Mouse (Mus musculus): Measurements from ENCODE around the gene Yif1b.
"Not testable (repeated sequence)": the region's sequence is repeated elsewhere in the genome, so short reads cannot be mapped to it uniquely, and the experiment has no call there.

The Yif1b gene

GRCm38 (mm10) chr7:29238019-29238967 is at the start of gene Yif1b:
Gene Yif1b (plus strand): TSS chr7:29238329.
- peak; percentile 98 to 99 for DNase-seq (ENCODE audit: low spot score in 2 of 2)

DNA sequence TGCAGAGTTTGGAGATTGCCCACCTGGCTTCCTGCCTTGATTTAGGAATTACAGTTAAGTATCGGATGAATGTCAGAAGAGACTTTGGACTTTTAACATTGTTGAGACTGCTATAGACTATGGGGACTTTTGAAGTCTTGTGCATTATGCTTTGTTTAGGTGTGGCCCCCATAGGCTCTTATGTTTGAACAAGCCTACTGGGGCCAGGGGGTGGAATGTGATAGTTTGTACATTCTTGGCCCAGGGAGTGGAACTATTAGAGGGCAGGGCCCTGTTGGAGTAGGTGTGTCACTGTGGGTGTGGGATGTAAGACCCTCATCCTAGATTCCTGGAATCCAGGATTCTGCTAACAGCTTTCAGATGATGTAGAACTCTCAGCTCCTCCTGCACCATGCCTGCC is 43.9 kb upstream of the Yif1b start:
- not testable (repeated sequence) for DNase-seq (ENCODE audit: low spot score in 2 of 2)

DNA sequence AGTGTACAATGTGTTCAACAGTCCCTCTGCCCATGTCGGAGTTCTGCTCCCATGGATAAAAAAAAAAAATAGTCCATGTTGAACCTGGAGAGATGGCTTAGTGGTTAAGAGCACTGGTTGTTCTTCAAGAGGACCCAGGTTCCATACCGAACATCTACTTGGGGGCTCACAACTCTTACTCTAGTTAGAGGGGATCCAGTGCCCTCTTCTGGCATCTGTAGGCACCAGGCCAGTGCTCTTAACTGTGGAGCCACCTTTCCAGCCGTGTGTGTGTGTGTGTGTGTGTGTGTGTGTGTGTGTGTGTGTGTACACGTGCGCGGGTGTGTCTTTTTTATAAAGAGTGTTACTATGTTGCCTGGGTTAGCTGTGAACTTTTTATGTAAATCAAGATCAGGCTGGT is 35.6 kb upstream of the Yif1b start:
- DNase-seq (ENCODE audit: low spot score in 2 of 2) = no peak

DNA sequence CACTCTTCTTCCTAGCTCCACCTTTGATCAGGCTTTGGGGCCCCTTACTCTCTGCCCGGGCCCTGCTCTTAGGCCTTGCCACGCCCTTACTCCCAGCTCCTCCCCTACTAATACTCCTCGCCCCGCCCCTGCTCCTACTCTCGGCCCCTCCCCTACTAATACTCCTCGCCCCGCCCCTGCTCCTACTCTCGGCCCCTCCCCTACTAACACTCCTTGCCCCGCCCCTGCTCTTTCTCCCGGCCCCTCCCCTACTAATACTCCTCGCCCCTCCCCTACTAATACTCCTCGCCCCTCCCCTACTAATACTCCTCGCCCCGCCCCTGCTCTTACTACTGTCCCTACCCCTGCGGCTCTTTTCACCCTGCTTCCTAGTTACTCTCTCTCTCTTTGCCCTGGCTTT is 27.1 kb upstream of the Yif1b start:
- DNase-seq (ENCODE audit: low spot score in 2 of 2) = peak; percentile 54 to 61

DNA sequence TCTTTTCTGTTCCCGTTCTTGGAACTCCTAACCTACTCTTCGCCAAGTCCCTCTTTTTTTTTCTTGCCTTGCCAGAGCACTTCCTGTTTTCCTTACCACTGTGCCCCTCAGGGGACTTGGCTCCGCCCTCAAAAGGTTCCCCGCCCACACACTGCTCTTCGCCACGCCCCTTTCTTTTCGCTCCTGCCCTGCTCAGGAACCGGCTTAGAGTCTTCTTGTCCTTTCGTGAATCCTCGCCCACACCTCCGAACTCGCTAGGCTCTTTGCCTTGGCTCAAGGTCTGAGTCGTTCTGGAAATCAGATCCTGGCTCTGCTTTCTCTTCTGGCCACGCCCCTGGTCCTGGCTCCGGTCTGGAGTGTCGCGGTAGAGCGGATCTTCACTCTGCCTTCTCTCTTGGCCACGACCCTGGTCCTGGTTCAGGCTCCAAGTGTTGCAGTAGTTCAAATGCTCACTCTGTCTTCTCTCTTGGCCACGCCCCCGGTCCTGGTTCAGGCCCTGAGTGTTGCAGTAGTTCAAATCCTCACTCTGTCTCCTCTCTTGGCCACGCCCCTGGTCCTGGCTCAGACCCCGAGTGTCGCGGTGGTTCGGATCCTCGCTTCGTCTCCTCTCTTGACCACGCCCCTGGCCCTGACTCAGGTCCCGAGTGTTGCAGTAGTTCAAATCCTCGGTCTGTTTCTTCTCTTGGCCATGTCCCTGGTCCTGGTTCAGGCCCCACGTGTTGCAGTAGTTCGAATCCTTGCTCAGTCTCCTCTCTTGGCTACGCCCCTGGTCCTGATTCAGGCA is 26.5 kb upstream of the Yif1b start:
- peak; percentile 89 to 92 for DNase-seq (ENCODE audit: low spot score in 2 of 2)

GRCm38 (mm10) chr7:29212199-29212765 is 25.8 kb upstream of the Yif1b start:
- DNase-seq (ENCODE audit: low spot score in 2 of 2) = no peak

- not testable (repeated sequence) for DNase-seq (ENCODE audit: low spot score in 2 of 2)
These were observed 25.2 kb upstream of the Yif1b start for GRCm38 (mm10) chr7:29212775-29213560.

DNA sequence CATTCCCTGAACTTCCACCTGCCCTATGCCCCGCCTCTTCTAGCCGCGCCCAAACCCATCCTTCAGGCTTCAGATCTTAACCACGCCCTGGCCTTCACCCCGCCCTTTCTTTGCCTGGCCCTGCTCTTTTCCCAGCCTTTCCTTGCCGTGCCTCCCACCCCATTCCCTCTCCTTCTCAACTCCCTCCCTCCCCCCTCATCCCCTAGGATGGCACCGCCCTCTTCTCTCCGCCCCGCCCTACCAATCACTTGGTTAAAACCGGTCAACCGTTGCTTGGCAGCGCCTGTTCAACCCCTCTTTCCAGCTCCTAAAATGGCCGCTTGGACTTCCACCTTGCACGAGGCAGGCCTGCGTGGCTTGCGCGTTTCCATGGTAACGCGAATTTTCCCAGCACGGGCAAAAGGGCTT is 24.4 kb upstream of the Yif1b start, which contains the start of gene Catsperg1:
TSS of gene Catsperg1 (minus strand) at position 361 of the 408 bp plus-strand sequence.
- no peak for DNase-seq (ENCODE audit: low spot score in 2 of 2)

DNA sequence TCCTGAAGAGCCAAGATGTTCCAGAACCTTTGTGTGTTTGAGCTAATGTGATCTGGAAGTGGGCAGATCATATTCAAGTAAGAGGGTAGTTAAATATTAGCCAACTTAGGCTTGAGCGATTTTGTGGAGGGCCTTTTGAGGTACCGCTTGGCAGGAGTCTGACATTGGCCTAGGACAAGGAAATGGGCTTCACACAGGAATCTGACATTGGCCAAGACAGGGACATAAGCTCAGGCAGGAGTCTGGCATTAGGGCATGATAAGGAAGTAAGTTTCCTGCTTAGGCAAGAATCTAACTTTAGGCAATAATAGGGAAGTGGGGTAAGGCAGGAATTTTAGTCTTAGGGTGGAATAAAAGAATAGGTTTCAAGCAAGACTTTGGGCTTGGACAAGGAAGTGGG is 23.9 kb upstream of the Yif1b start:
- DNase-seq (ENCODE audit: low spot score in 2 of 2) = no peak

GRCm38 (mm10) chr7:29214846-29215245 is 23.3 kb upstream of the Yif1b start:
- DNase-seq (ENCODE audit: low spot score in 2 of 2) = no peak

DNA sequence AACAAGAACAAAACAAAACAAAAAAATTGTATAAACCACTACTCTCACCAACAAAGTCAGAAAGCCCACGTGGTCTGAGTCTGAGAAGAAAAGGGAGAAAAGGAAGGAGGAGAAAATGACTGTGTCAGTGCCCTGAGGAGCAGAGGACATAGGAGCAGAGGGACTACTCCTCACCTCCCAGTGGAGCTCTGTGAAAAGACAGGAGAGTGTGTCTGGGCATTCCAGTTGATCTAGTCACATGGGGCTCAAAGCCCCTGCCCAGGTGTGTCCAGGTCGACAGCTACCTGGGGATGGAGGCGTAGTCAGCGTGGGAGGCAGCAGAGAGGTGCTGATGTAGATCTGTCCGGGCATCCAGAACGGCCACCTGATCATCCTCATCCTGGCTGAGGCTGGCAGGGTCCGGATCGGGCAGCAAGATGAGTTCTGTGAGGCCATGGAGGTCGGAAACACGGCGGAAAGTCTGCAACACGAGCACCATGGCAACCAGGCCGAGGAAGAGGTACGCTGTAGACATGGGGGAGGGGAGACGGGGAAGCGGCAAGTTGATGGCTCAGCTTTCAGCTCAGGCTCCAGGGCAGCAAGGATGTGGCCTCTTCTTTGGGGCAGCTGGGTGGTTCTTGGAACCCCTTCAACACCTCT is 13.3 kb upstream of the Yif1b start:
- no peak for DNase-seq (ENCODE audit: low spot score in 2 of 2)

DNA sequence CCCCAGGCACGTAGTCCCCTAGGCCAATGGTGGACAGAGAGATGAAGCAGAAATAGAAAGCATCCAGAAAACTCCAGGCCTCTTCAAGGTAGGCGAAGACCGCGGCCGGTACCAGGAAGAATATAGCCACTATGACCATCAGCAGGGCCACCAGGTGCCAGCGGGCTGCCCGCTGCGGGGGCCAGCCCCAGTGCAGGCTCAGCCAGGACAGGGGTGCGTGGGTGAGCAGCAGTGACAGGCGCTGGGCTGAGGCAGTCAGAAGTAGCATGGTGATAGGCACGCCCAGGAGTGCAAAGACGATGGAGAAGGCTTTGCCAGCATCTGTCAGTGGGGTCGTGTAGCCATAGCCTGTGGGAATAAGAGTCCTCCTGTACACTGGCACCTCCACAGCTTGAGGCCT is 12.6 kb upstream of the Yif1b start:
- DNase-seq (ENCODE audit: low spot score in 2 of 2) = no peak

DNA sequence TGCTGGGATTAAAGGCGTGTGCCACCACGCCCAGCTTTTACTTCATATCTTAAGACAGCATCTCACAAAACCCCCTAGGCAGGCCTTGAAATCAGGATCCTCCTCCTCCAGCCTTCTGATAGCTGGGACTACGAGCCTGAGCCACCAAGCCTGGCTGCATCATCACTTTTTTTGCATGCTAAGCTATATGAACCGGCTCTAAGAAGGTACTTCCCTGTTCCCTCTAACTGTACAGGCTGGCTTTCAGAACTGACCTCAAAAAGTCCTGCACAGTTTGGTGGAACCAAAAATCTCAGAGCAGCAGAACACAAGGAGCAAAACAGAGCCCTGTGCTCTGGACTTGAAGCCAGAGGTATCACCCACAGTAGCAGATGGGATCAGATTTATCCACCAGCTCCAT is 9.9 kb upstream of the Yif1b start:
- DNase-seq (ENCODE audit: low spot score in 2 of 2) = no peak

- no peak for DNase-seq (ENCODE audit: low spot score in 2 of 2)
These were observed 7.6 kb upstream of the Yif1b start for GRCm38 (mm10) chr7:29230560-29230959.

DNA sequence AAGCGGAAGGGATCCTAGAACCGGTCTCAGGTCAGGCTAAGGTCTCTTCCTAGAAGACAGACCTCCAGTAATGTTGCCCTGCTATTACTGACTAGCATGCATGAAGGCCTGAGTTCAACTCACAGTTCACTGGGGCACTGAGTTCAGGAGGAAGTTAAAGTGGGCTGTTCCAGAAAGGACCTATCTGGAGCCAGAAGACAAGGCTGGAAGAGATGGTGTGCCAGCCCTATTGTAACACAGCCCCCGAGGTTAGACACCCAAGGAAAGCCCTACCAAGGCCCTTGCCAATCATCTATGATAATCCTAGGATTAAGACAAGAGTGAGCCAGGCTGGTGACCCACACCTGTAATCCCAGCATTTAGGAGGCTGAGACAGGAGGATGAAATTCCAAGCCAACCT is 6.6 kb upstream of the Yif1b start:
- no peak for DNase-seq (ENCODE audit: low spot score in 2 of 2)

- peak; percentile 44 to 46 for DNase-seq (ENCODE audit: low spot score in 2 of 2)
These were observed 5.7 kb upstream of the Yif1b start, which contains the start of gene Kcnk6 for GRCm38 (mm10) chr7:29232247-29233013. Gene Kcnk6 (minus strand): TSS chr7:29232515.

DNA sequence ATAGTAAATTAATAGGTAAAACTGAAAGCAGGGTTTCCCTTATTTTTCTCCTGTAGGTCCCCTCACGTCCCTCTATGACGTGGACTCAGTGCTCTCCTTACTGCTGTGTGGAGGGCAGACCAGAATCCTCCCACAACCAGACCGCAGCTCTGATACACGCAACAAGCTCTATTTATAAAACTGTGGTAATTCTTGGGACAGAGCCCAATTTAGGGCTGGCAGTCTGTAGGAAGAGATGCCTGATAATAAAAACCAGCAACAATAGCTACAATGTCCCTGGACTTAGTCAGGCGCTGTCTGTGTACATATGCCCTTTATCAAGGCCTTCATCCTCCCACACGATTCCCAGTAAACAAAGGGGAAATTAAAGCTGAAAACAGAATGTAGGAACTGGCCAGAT is 4.4 kb upstream of the Yif1b start:
- DNase-seq (ENCODE audit: low spot score in 2 of 2) = no peak

DNA sequence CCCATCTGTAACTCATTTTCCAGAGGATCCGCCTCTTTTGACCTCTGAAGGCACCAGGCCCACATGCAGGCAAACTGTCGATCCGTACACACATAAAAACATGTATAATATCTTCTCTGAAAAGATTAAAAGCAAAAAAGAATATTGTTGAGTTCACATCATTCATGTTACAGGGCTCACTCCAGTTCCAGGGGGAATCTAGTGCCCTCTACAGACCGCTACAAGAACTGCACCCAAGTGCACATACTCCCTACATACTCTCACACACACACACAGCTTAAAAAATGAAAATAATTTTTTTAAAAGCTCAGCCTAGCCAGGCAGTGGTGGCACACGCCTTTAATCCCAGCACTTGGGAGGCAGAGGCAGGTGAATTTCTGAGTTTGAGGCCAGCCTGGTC is 3.5 kb upstream of the Yif1b start:
- DNase-seq (ENCODE audit: low spot score in 2 of 2) = no peak

DNA sequence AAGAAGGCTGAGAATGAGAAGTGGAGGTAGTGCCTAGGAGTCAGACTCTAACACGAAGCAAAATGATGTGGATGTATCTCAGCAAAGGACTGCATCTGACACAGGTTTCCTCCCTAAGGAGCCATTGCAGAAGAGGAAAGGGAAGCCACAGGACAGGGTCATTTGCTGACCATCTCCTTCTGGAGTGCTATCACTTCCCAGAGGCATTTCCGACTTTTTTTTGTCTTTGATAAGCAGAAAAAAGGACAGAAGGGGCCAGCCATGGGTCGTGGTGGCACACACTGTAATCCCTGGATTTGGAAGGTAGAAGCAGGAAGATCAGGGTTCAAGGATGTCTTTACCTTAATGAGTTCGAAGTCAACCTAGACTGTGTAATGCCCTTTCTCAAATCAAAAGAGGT is 1.5 kb upstream of the Yif1b start:
- no peak for DNase-seq (ENCODE audit: low spot score in 2 of 2)

GRCm38 (mm10) chr7:29237596-29237995 is 533 bp upstream of the Yif1b start:
- not testable (repeated sequence) for DNase-seq (ENCODE audit: low spot score in 2 of 2)
